Mouse (Mus musculus) left cerebral cortex, postnatal 10 days (tissue): Measurements from ENCODE around the gene Ythdf1. TPM values are rescaled to one million over a fixed set of nuclear protein-coding genes. Genes with fewer than 3 reads are reported as not detected.

Experiments used
- DNase-seq, 2 experiments: peaks; one replicate each; pipeline ENCODE4 v3.0.0; 2021 to 2022; ENCODE audit warnings: low spot score in 2 of 2, mixed read lengths in 1 of 2; ENCODE audit errors: extremely low spot score in 1 of 2
- intact Hi-C: fragments of 180-260 bp; cut with DNase I; formaldehyde crosslinking; loops from one replicate; pipeline ENCODE4 v1.15.1; 2025
- microRNA-seq: library from miRNA; unstranded; fragments of <30 nt; microRNA quantifications from one replicate; pipeline ENCODE4 v1.2.0, GENCODE M21; 2022
- total RNA-seq, 2 experiments: library from RNA; stranded (reverse); gene quantifications; 2 replicates each; pipeline ENCODE4 v1.2.3; 2021

Gene Ythdf1
- total RNA-seq, 2 experiments from 2014 or later, result 62.7 to 67.6 TPM

- peak; percentile 71 to 85 for DNase-seq
- intact Hi-C loops, result loop anchor here (5.0 kb wide), 2 partner anchors 39 to 64 kb away; no protein-coding TSS in a partner anchor
Measured at GRCm38 (mm10) chr2:180891075-180891834, 29.5 kb downstream of the Ythdf1 start.

DNA sequence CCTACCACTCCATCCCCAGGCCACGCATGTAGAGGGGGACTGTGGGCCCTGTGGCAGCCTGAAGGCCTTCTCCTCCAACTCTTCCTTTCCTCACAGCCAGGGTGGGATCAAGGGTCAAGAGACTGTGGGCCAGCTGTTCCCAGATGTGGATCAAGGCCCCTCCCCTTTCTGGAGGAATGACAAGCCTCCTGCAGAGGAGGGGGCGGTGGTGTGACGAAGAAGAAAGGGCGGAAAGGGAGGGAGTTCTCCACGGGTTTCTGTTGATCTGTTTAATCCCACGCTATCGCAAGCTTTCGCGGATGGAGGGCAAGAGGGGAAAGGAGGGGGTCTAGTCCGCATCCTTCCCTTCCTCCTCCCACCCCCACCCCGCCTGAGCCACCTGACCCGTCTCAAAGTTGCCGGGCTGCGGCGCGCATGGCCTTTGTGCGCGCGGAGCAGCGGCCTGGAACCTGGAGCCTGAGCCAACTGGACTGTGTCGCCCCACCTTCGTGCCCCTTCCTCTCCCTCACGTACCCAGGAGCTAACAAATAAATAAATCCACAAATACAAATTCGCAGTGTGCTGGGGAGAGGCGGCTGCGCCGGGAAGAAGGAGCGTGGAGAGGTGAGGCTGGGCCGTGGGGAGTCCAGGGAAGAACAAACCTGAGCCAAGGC, 30.2 kb downstream of the Ythdf1 start:
- peak in 1 of 2 experiments; percentile 52 for DNase-seq
- intact Hi-C loops, result loop anchor here (5.0 kb wide), 2 partner anchors 38 to 63 kb away; no protein-coding TSS in a partner anchor

- intact Hi-C loops, result loop anchor here (5.0 kb wide), 2 partner anchors 38 to 63 kb away; no protein-coding TSS in a partner anchor
- no peak for DNase-seq
Measured at GRCm38 (mm10) chr2:180889921-180890280, 30.8 kb downstream of the Ythdf1 start.

GRCm38 (mm10) chr2:180889271-180889920, 31.4 kb downstream of the Ythdf1 start:
- no peak for DNase-seq
- intact Hi-C loops, result no loop called here

DNA sequence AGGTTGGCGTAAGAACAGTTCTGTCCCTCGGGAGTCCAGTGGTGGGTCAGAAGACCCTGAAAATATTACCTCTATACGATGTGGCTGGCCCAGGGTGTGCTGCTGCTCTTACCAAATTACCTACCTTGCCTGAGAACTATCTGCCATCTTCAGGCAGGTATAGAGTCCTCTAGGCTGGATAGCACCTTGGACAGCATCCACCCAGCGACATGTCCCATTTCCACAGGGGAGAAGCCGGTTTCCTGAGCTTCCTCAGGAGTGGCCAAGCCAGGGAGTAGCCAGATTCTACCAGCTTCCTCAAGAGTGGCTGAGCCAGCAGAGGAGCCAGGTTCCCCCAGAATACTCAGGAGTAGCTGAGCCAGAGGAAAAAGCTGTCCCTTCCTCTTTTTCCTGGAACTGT, 35.5 kb downstream of the Ythdf1 start:
- intact Hi-C loops, result no loop called here
- DNase-seq, result no peak

GRCm38 (mm10) chr2:180881281-180881680, 39.5 kb downstream of the Ythdf1 start:
- DNase-seq, result peak in 1 of 2 experiments; percentile 35
- intact Hi-C loops, result no loop called here

GRCm38 (mm10) chr2:180879365-180880067, 41.2 kb downstream of the Ythdf1 start:
- peak; percentile 75 to 84 for DNase-seq
- intact Hi-C loops, result no loop called here

- DNase-seq, result no peak
- intact Hi-C loops, result no loop called here
Measured at GRCm38 (mm10) chr2:180870006-180870405, 50.7 kb downstream of the Ythdf1 start.

DNA sequence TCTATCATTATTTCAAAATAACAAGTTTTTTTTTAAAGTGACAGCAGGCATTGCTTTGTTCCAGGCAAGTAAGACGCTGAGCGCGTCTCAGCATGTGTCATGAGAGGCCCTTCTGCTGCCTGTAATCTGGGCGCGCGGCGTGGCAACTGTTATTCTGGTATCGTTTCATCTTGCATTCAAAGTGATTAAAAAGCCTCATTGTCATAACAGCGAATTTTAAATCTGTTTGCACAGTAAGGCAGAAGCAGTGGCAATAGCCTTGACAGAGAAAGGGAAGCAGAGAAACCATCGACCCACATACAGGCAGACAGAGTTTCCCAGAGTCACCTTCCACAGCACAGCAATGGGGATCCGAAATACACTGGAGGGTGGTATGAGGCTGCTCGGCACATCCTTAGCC, 59.2 kb downstream of the Ythdf1 start:
- peak; percentile 49 to 65 for DNase-seq
- intact Hi-C loops, result no loop called here

GRCm38 (mm10) chr2:180857121-180857520, 63.6 kb downstream of the Ythdf1 start:
- intact Hi-C loops, result no loop called here
- DNase-seq, result no peak

DNA sequence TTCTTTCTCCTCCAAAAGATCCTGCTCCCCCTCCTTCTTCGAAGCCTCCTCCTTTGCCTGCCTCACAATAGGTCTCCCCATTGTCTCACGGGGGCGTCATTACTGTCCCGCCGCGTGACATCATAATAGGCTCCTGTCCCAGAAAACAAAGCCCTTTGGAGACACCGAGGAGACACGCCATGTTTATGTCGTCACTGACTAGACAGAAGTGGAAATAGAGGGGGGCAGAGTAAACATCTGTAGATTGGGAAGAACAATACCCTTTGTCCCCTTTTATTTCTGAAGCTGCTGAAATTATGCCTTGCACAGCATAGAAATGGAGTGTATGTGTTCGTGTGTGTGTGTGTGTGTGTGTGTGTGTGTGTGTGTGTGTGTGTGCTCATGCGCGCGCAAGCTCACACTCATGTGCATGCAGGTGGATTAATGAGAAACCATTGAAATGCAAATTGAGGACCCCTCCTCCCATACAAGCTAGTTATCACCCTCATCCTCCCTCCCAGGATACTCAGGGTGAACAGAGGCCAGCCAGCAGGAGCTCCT, 65.7 kb downstream of the Ythdf1 start:
- intact Hi-C loops, result no loop called here
- DNase-seq, result no peak

Small RNA genes within 50 kb of the gene (microRNA-seq; reads per million reads assigned to microRNA genes)
- 2.6 reads per million for gene Mir124a-3

Other genes with a start within 250 kb of the Ythdf1 start
- 10 to 100 TPM; 56.0 to 56.3 TPM for gene Dido1, start 210.9 kb downstream of the Ythdf1 start, total RNA-seq
- gene Gid8, start 210.8 kb downstream of the Ythdf1 start, total RNA-seq, result 10 to 100 TPM; 62.4 to 66.6 TPM
- gene Slc17a9, start 195.7 kb downstream of the Ythdf1 start, total RNA-seq, result under 1 TPM; 0.28 to 0.77 TPM
- gene Bhlhe23, start 144.0 kb downstream of the Ythdf1 start, total RNA-seq, result under 1 TPM; 0.30 to 0.45 TPM
- not detected for gene Birc7, start 8.1 kb upstream of the Ythdf1 start, total RNA-seq
- 10 to 100 TPM; 39.3 to 39.9 TPM for gene Nkain4, start 33.8 kb upstream of the Ythdf1 start, total RNA-seq
- 100 to 1,000 TPM; 127 to 128 TPM for gene Arfgap1, start 46.3 kb upstream of the Ythdf1 start, total RNA-seq
- gene Col20a1, start 65.6 kb upstream of the Ythdf1 start, total RNA-seq, result under 1 TPM; 0.87 to 0.94 TPM
- 10 to 100 TPM; 40.5 to 44.1 TPM for gene Chrna4, start 122.6 kb upstream of the Ythdf1 start, total RNA-seq
- gene Kcnq2, start 214.4 kb upstream of the Ythdf1 start, total RNA-seq, result 100 to 1,000 TPM; 178 to 181 TPM
- 100 to 1,000 TPM; 898 to 906 TPM for gene Eef1a2, start 236.1 kb upstream of the Ythdf1 start, total RNA-seq